Mouse (Mus musculus) testis, adult 2 months (tissue): Measurements from ENCODE around the gene Serpinf1. TPM values are rescaled to one million over a fixed set of nuclear protein-coding genes. Genes with fewer than 3 reads are reported as not detected.

Experiments
- H3K27ac ChIP-seq: fragments of 200-500 bp; 2 replicates; pipeline ENCODE4 v1.5.1; 2012; ENCODE audit warnings: low read depth, low read length; ENCODE audit not compliant: control insufficient read depth, insufficient read depth
- H3K27me3 ChIP-seq: fragments of 200-500 bp; 2 replicates; pipeline ENCODE4 v1.6.1; 2012; ENCODE audit warnings: mild to moderate bottlenecking, low read length, moderate library complexity; ENCODE audit not compliant: control insufficient read depth, insufficient read depth
- H3K36me3 ChIP-seq: fragments of 200-500 bp; 2 replicates; pipeline ENCODE4 v1.6.1; 2012; ENCODE audit warnings: mild to moderate bottlenecking, low read length; ENCODE audit not compliant: control insufficient read depth, insufficient read depth
- H3K4me1 ChIP-seq: fragments of 200-500 bp; 2 replicates; pipeline ENCODE4 v1.6.1; 2012; ENCODE audit warnings: low read length; ENCODE audit not compliant: control insufficient read depth, insufficient read depth
- H3K4me3 ChIP-seq: fragments of 200-500 bp; 2 replicates; pipeline ENCODE4 v1.5.1; 2012; ENCODE audit warnings: low read depth, mild to moderate bottlenecking, low read length, moderate library complexity, mixed read lengths; ENCODE audit not compliant: control insufficient read depth
- CTCF ChIP-seq: fragments of 200-500 bp; IDR thresholded peaks from 2 replicates; pipeline ENCODE4 v1.5.1; 2012; ENCODE audit warnings: low read depth, mild to moderate bottlenecking, inconsistent platforms, low read length, moderate library complexity; ENCODE audit not compliant: control insufficient read depth, insufficient read depth, insufficient replicate concordance
- POLR2A ChIP-seq: fragments of 200-500 bp; IDR thresholded peaks from 2 replicates; pipeline ENCODE4 v1.6.1; 2012; ENCODE audit warnings: low read depth, mild to moderate bottlenecking, inconsistent platforms, low read length, moderate library complexity; ENCODE audit not compliant: control insufficient read depth
- polyA plus RNA-seq: library from polyadenylated mRNA; depleted of rRNA; stranded (reverse); fragments of >200 nt; gene quantifications from 2 replicates; pipeline ENCODE4 v1.2.3, GENCODE M21; 2012

Serpinf1 gene
- polyA plus RNA-seq, 1 experiment, result 13.3 TPM

DNA sequence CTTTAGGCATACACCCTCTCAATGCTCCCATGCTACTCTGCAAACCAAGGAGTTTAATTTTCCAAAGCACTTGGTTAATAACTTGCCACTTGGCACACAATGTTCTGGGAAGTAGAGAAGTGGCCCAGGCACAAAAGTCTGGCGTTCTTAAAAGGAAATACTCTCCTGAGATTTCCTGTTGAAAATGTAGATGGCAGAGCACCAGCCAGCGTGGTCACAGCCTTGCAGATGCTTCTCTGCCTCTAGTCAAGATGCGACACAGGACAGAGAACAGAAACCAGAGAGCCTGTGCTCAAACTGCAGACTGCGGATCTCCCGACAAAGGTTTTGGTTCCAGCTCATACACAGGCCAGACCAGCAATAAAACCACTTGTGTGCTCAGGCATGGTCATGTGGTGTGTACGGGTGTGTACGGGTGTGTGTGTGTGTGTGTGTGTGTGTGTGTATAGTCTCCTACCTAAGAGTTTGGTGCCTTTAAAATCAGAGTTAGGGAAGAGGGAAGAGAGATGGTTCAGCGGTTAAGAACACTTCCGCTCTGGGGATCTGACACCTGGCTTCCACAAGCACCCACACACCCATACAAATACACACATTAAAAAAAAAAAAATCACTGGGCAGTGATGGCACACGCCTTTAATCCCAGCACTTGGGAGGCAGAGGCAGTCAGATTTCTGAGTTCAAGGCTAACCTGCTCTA, 32.7 kb upstream of the Serpinf1 start:
- Histone ChIP-seq H3K4me3 (no peak overlapping the region), H3K4me1 (peaks cover 21% of the 10 kb centered on the region), H3K27ac (peak overlapping the region; percentile 54), H3K27me3 (no peaks in the 10 kb centered on the region), H3K36me3 (no peaks in the 10 kb centered on the region)
- TF ChIP-seq CTCF (no peak), POLR2A (no peak)

DNA sequence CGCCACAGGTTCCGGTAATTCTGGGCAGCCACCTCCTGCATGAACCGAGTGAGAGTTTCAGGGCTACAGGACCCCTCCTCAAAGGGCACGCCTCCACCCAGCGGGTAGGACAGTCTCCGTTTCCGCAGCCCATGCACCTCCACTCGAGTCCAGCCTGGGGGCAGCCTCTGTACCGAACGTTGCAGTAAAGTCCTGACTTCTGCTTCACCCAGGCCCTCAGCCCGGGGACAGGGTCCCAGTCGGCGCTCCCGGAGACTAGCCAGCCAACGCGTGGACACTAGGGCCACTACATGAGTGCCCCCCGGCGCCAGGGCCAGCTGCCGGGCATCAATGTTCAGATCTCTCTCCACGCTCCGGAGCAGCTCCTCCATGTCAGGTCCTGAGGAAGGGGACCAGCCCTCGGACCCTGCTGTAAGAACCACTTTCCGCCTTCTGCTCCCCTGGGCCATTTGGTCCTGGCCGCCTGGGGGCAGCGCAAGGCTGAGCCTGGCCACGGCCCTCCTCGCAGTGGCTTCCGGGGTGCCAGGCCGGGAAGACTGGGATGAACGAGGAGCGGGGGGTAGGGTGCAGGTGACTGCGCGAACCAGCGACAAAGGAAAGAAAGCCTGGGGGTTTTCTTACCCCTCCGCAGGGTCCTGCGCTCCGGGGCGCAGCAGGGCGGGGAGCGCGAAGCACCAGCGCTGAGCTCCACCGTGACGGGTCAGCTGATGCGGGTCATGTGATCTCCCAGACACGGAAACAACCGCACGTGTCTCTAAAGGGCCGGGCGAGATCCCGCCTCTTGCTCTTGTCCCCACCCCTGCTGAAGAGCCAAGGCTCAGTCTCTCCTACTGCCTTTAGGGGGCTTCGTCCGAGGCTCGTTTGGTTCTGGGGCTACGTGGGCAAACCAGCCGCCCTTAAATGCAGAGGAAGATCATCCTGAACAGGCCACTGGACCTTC, 31.8 kb upstream of the Serpinf1 start, which contains the start of gene Wdr81:
TSS of gene Wdr81 (minus strand) at position 727 of the 940 bp plus-strand sequence.
- H3K36me3 ChIP-seq, result no peaks in the 10 kb centered on the region
- no peaks in the 10 kb centered on the region for H3K27me3 ChIP-seq
- H3K27ac ChIP-seq, result peak within 1 kb of the TSS; percentile 54
- TF ChIP-seq CTCF (0 out of 2 replicates have a peak, but pooled peaks have one; percentile 8), POLR2A (peak; percentile 45; the same call in 1 of the 2 replicates)
- H3K4me1 ChIP-seq, result peaks cover 12% of the 10 kb centered on the region
- H3K4me3 ChIP-seq, result peak within 1 kb of the TSS; percentile 82

GRCm38 (mm10) chr11:75452812-75453557, 30.5 kb upstream of the Serpinf1 start:
- Histone ChIP-seq H3K4me3 (no peak overlapping the region), H3K27ac (no peak overlapping the region), H3K4me1 (peaks cover 11% of the 10 kb centered on the region), H3K36me3 (no peaks in the 10 kb centered on the region), H3K27me3 (no peaks in the 10 kb centered on the region)
- no peak for TF ChIP-seq CTCF
- no peak for TF ChIP-seq POLR2A

GRCm38 (mm10) chr11:75452081-75452480, 29.6 kb upstream of the Serpinf1 start:
- no peaks in the 10 kb centered on the region for H3K27me3 ChIP-seq
- no peaks in the 10 kb centered on the region for H3K36me3 ChIP-seq
- peaks cover 11% of the 10 kb centered on the region for H3K4me1 ChIP-seq
- TF ChIP-seq POLR2A, result no peak
- TF ChIP-seq CTCF, result no peak
- H3K4me3 ChIP-seq, result no peak overlapping the region
- H3K27ac ChIP-seq, result no peak overlapping the region

GRCm38 (mm10) chr11:75450936-75451335, 28.4 kb upstream of the Serpinf1 start:
- TF ChIP-seq CTCF, result no peak
- Histone ChIP-seq H3K27ac (no peak overlapping the region), H3K27me3 (no peaks in the 10 kb centered on the region), H3K36me3 (no peaks in the 10 kb centered on the region), H3K4me1 (peaks cover 11% of the 10 kb centered on the region), H3K4me3 (no peak overlapping the region)

DNA sequence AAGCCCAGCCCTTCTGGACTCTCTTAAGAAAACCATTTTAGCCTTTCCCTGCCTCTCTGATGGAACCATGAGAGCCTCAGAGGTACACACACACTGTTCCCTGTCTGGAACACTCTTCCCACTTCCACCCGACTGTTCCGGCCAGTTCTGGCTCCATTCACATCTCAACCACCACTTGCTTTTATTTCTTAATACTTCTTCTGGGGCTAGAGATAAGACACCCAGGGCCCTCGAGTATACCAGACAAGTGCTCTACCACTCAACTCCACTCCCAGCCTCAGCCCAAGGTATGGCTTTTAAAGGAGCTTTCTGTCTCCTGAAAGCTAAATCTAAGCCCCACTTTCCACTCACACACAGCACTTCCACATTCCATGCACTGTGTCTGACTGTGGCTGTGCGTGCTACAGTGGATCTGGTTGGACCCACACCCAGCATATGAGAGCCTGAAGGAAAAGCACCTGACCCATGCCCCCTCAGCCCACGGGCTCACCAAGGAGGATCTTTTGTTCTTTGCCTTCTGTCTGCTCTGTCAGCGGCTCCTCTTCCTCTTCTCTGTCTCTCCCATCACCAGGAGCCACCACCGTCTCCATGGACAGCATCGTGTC, 27.9 kb upstream of the Serpinf1 start:
- no peak for TF ChIP-seq CTCF
- TF ChIP-seq POLR2A, result no peak
- H3K27ac ChIP-seq, result no peak overlapping the region
- peaks cover 11% of the 10 kb centered on the region for H3K4me1 ChIP-seq
- H3K4me3 ChIP-seq, result no peak overlapping the region
- no peaks in the 10 kb centered on the region for H3K27me3 ChIP-seq
- no peaks in the 10 kb centered on the region for H3K36me3 ChIP-seq
